ENCODE assay signal across 23 mouse cellular contexts in genomic region chr12:104716409-104716808, GRCm38 (mm10).
"Had no signal": no experiment of that assay in that cellular context is flagged by ENCODE, and none has a peak within 500 bp of the region (broad histone marks: within the 10 kb centered on the region; RNA-seq: fewer than 3 reads in every experiment).

No protein-coding gene starts in this region.

- H3K9ac ChIP-seq: lung, embryonic 15.5 days; midbrain, embryonic 13.5 days; midbrain, embryonic 15.5 days; neural tube, embryonic 13.5 days; neural tube, embryonic 15.5 days; stomach, embryonic 15.5 days had no signal

- ATAC-seq: lung, postnatal 0 days; midbrain, embryonic 13.5 days; midbrain, embryonic 15.5 days had no signal

- DNase-seq: lung, adult 2 months; lung, postnatal 14 days; lung, postnatal 36 days; retina, postnatal 1 day; right cerebral cortex, adult 18-20 months; right cerebral cortex, postnatal 25 days; right cerebral cortex, postnatal 4 days; spleen, adult 18-20 months; thymus, adult 2 months; thymus, postnatal 25 days; thymus, postnatal 4 days had no signal

- H3K27me3 ChIP-seq: lung, embryonic 15.5 days; megakaryocyte, embryonic 14.5 days; midbrain, embryonic 13.5 days; midbrain, embryonic 15.5 days; neural tube, embryonic 13.5 days; neural tube, embryonic 15.5 days; stomach, embryonic 15.5 days had no signal

- H3K9me3 ChIP-seq: lung, embryonic 15.5 days; megakaryocyte, embryonic 14.5 days; midbrain, embryonic 13.5 days; midbrain, embryonic 15.5 days; neural tube, embryonic 13.5 days; neural tube, embryonic 15.5 days; stomach, embryonic 15.5 days had no signal

- H3K4me3 ChIP-seq: lung, embryonic 15.5 days; megakaryocyte, embryonic 14.5 days; midbrain, embryonic 13.5 days; midbrain, embryonic 15.5 days; myocyte; neural tube, embryonic 13.5 days; neural tube, embryonic 15.5 days; stomach, embryonic 15.5 days had no signal

- H3K4me1 ChIP-seq: lung, embryonic 15.5 days; midbrain, embryonic 13.5 days; midbrain, embryonic 15.5 days; stomach, embryonic 15.5 days had no signal

- H3K4me2 ChIP-seq: lung, embryonic 15.5 days; midbrain, embryonic 11.5 days; midbrain, embryonic 13.5 days; midbrain, embryonic 15.5 days; neural tube, embryonic 13.5 days; neural tube, embryonic 15.5 days; stomach, embryonic 15.5 days had no signal

- H3K27ac ChIP-seq: lung, embryonic 15.5 days; macrophage; midbrain, embryonic 13.5 days; midbrain, embryonic 15.5 days; neural tube, embryonic 13.5 days; neural tube, embryonic 15.5 days; stomach, embryonic 15.5 days; stomach, postnatal 0 days had no signal
